Mouse (Mus musculus): ENCODE results near the gene Hdhd3.
"Not testable (repeated sequence)": the region's sequence is repeated elsewhere in the genome, so short reads cannot be mapped to it uniquely, and the experiment has no call there.

Gene Hdhd3

DNA sequence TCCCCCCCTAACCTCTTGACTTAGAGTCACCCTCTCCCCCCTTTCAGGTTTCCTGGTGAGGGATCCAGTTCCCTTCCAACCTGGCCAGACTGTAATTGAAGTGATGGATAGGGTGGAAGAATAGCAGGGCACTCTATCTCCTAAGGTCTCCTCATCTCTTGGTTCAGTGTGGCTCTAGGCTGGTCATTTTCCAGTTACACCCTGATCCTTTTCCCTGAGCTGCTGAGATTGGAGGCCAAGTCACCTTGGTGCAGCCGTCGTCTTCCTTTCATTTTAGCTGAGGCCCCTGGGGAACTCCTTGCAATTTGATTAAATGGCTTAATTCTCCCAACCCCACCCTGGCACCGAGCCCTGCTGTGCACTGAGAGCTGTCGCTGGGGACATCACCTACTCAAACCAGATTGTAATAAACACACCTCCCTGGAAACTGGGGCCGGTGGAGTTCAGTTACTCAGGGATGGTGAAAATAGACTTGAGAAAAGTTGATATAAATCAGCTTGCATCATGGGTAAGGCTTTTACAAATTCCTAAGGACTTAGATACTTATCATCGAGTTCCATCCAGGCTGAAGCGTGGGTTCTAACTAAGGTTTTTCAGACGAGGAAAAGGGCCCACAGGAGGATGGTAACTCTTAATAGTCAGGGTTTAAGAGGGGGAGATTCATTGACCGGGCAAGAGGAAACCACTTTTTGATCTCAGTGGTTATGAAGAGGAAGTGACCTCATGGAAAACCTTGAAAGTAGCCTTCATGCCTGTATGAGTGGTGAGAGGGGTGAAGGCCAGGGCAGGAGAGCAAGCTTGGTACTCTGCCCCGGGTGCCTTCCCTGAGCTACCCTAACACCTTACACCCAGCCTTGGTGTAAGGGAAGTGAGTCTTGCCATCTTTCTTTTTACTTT lies 22.3 kb downstream of the Hdhd3 start:
- in situ Hi-C loops (cut with MboI; ENCODE audit: low pct_unique_long_range_greater_than_20kb in 1 of 2, low sequenced_read_pairs in 2 of 2, unreplicated experiment in 1 of 2) = no loop called here

DNA sequence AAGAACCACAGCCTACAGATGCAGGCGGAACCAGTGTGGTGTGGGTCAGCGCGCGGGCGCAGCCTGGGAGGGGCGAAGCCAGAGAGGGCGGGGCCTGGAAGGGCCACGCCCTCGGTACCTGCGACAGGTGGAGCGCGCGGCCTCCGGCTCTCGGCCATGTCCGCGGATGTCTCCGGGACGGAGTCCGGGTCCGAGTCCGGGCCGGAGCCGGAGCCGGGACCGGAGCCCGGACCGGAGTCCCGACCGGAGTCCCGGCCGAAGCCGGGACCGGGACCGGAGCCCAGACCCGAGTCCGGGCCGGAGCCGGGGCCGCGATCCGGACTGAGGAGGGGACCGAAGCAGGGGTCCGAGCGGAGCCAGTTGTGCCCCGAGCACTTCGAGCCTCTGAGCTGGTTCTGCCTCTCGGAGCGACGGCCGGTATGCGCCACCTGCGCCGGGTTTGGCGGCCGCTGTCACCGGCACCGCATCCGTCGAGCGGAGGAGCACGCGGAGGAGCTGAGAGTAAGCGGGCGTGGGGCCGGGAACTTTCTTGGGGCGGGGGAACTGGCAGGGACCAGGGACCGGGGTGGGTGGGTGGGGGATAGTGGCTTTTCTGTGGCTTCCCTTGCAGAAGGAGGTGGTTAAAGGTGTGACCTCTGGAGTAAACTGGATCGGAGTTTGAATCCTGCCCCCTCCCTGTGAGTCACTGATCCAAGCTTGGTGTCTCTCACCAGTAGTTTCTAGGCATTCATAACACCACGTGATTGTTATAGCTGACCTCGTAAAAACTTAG lies 23.1 kb downstream of the Hdhd3 start, which contains the start of gene Bspry:
Gene Bspry (plus strand): TSS at position 117 of the 772 bp plus-strand sequence.
- in situ Hi-C loops (cut with MboI; ENCODE audit: low pct_unique_long_range_greater_than_20kb in 1 of 2, low sequenced_read_pairs in 2 of 2, unreplicated experiment in 1 of 2) = no loop called here

DNA sequence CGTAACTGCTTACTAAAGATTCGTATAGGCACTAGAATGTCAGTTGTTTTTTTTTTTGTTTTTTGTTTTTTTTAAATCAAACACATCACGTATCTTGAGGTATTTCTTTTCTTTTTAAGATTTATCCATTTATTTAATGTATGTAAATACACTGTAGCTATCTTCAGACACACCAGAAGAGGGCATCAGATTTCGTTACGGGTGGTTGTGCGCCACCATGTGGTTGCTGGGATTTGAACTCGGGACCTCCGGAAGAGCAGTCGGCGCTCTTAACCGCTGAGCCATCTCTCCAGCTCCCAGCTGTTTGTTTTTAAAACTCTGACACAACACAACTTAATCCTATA lies 23.7 kb downstream of the Hdhd3 start:
- in situ Hi-C loops (cut with MboI; ENCODE audit: low pct_unique_long_range_greater_than_20kb in 1 of 2, low sequenced_read_pairs in 2 of 2, unreplicated experiment in 1 of 2) = not testable (repeated sequence)

DNA sequence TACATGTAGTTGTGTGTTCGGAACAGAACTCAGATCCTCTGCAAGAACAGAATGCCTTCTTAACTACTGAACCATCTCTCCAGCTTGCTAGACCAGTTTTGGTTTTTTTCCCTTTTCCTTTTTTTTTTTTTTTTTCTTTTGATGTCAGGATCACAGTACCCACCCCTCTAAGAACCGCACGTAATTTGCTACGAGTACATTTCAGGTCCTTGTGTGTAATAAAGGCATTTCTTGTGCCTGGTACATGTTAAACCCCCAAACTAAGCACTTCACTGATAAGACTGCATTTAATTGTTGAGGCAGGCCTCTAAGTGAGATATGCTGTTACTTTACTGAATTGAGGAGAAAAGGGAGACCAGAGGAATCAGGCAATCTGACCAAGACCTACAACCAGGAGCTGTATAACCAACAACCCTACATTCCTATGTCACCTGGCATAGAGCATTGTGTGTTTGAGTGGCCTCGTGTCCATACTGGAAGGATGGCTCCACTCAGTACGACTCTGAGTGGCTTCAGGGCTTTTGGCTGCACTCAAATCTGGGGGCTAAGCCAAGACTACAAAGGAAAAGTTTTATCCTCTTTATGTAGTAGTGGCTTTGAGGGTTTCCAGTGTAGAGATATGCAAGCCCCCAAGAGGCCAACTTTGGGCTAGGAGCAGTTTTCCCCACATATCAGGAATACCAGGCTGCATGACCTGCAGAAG lies 25.6 kb downstream of the Hdhd3 start:
- in situ Hi-C loops (cut with MboI; ENCODE audit: low pct_unique_long_range_greater_than_20kb in 1 of 2, low sequenced_read_pairs in 2 of 2, unreplicated experiment in 1 of 2) = no loop called here

DNA sequence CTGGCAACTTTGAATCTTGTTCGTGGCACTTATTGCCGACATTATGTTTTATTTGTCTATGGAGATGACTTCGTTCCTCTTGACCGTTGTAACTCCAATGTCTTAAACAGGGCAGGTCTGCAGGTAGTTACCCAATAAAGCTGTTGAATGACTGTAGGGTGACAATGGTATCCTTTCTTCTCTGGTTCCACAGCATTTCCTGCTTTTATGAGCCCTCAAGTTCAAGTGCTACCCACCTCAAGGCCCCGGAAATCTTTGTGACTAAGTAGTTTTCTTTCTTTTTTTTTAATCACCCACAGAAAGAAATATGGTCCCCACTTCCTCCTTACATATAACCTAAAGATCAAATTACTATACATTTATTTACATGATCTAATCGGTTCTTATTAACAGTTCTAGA lies 27.5 kb downstream of the Hdhd3 start:
- in situ Hi-C loops (cut with MboI; ENCODE audit: low pct_unique_long_range_greater_than_20kb in 1 of 2, low sequenced_read_pairs in 2 of 2, unreplicated experiment in 1 of 2) = no loop called here

DNA sequence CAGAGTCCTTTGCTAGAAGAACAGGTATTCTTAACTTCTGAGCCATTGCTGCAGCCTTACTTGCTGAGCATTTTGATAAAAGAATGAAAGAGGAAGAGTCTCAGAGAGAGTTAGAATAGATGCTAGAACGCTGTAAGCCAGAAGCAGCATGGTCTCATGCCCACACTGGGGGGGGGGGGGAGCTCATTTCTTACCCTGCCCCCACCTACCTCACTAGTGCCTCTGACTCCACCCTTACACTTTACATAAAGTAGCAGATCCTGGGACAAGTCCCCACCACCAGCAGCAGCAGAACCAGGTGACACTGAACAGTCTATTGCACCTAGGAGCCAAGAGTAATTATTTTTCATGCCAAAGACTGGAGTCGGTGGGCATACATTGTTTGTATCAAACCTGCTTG lies 28.1 kb downstream of the Hdhd3 start:
- in situ Hi-C loops (cut with MboI; ENCODE audit: low pct_unique_long_range_greater_than_20kb in 1 of 2, low sequenced_read_pairs in 2 of 2, unreplicated experiment in 1 of 2) = no loop called here

DNA sequence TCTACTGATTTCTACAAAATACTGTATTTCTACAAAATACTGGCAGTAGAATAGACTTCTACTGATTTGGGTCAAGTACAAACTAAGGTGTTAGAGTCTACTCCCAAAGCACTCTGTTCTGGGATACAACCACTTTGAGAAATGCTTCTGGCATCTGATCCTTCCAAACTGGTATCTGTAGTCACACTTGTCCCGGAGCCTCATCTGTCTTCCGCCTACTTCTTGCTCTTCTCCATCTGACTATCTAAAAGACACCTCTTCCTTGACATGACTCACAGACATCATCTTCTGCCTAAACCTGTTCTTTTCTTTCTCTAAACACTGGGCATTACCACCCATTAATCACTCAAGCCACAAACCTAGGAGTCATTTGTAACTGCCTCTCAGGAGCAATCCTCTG lies 31.2 kb downstream of the Hdhd3 start:
- in situ Hi-C loops (cut with MboI; ENCODE audit: low pct_unique_long_range_greater_than_20kb in 1 of 2, low sequenced_read_pairs in 2 of 2, unreplicated experiment in 1 of 2) = no loop called here

DNA sequence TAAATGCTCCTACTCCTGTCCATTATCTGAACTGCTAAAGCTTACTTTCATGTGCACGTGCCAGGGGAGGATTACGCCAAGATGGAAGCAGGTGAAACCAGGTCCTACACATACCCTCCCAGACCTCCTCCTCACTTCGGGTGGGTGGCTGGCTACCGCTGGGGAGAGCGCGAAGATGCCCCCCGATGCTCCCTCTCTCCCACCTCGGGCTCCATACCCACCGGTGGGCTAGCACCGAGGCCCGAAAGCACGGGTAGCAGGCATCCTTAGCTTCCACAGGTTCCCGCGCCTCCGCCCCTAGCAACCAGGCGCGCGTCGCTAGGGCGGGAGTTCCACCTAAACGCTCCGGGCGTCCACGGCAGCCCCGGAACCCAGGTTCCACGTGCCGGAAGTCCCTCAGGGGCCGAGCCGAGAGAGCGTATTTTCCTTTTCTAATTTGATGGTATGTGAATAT lies 32.6 kb downstream of the Hdhd3 start, which contains the start of gene Wdr31:
Gene Wdr31 (minus strand): TSS at position 299 of the 454 bp plus-strand sequence.
- in situ Hi-C loops (cut with MboI; ENCODE audit: low pct_unique_long_range_greater_than_20kb in 1 of 2, low sequenced_read_pairs in 2 of 2, unreplicated experiment in 1 of 2) = no loop called here

DNA sequence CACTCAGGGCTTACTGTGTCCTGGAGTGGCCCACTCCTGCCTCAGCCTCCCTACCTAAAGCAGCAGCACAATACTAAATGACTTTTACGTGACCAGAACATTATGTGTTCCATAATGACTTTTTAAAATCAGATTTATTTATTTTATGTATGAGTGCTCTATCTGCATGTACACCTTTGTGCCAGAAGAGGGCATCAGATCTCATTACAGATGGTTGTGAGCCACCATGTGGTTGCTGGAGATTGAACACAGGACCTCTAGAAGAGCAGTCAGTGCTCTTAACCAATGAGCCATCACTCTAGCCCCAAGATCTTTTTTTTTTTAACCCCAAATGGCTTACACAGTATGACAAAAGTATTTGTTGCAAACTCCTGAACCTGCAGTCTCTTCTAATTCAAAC lies 35.1 kb downstream of the Hdhd3 start:
- in situ Hi-C loops (cut with MboI; ENCODE audit: low pct_unique_long_range_greater_than_20kb in 1 of 2, low sequenced_read_pairs in 2 of 2, unreplicated experiment in 1 of 2) = no loop called here

DNA sequence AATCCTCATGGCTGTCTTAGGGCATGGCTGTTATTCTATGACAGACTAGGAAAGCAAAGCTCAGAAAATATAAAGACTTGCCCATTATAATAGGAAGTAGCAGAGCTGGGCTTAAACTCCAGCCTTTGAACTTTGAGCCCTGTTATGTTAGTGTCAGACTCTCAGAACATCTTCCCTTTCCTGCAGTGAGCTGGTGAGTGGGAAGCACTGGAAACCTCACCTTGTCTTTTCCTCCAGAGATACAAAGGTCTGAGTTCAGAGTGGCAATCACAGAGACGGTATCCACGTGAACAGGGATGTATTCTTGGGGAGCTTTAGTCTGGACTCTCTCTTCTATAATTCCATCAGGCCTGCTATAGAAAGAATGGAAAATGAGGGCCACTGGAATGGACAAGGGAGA lies 40.1 kb downstream of the Hdhd3 start:
- in situ Hi-C loops (cut with MboI; ENCODE audit: low pct_unique_long_range_greater_than_20kb in 1 of 2, low sequenced_read_pairs in 2 of 2, unreplicated experiment in 1 of 2) = no loop called here

DNA sequence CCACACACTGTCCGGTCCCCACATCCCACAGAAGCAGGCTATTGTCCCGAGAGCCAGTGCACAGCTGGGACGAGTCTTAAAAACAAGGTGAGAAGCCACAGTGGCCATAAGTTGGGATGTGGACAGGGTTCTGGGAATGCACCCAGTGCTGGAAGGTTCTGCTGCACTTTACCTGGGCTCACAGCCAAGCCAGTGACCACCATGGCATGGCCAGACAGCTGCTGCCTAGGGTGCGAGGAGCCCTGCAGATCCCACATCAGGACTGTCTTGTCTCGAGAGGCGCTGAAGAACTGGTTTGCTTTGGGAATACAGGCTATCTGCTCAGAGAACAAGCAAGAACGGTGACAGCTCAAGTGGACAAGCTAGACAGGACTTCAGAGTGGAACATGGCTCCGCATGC lies 42.9 kb downstream of the Hdhd3 start:
- in situ Hi-C loops (cut with MboI; ENCODE audit: low pct_unique_long_range_greater_than_20kb in 1 of 2, low sequenced_read_pairs in 2 of 2, unreplicated experiment in 1 of 2) = no loop called here

DNA sequence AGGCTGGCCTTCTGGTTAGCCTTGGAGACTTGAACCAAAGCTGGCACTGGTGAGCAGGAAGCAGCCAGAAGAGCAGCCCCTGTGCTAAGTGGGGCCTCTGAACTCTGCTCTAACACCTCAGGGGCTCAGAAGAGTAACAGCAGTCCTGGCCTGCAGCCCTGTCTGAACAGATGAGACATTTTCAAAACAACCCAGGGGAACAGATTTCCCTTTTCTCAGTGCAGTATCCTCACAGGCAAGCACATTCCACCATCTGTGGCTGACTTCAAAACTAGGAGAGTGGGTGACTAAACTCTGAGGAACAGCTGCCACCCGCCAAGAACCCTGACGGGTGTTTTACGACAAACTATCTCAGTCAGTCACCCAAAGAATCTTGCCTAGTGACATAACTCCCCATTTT lies 44.2 kb downstream of the Hdhd3 start:
- in situ Hi-C loops (cut with MboI; ENCODE audit: low pct_unique_long_range_greater_than_20kb in 1 of 2, low sequenced_read_pairs in 2 of 2, unreplicated experiment in 1 of 2) = no loop called here

DNA sequence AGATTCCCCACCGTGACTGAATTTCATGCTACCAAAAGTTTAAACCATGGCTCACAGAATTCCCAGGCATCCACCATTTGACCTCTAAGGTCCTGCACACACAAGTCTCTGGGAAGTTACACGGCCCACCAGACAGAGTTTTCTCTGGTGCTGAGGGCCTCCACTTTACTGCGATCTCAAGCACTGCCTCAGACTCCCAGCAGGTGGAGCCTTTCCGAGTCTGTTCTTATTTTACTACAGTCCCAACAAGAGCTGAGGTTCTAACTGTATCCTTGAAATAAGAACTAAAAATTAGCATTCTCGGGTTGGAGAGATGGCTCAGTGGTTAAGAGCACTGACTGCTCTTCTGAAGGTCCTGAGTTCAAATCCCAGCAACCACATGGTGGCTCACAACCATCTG lies 48.3 kb downstream of the Hdhd3 start:
- in situ Hi-C loops (cut with MboI; ENCODE audit: low pct_unique_long_range_greater_than_20kb in 1 of 2, low sequenced_read_pairs in 2 of 2, unreplicated experiment in 1 of 2) = no loop called here
